Mouse (Mus musculus): ENCODE data around the gene Man2a1. TPM values are rescaled to one million over a fixed set of nuclear protein-coding genes. Genes with fewer than 3 reads are reported as not detected.

Gene Man2a1
- polyA plus RNA-seq, 1 experiment from 2014 or later = 16.1 TPM

DNA sequence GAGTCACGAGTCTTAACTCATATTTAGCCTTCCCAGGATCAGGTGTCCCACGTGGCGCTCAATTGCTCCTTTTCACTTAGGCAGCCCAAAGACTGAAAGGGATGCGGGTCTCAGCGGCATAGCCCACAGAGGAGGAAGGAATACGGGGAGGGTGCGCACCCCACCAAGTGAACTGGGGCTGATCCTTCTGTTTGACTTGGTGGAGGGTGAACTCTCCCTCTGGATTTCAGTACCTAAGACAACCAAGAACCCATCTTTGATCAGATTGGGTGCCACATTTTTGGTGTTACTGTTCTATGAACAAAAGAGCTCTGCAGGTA lies 202.4 kb downstream of the Man2a1 start:
- Histone ChIP-seq H3K4me3 (ENCODE audit: low read depth, low read length) (no peak overlapping the region), H3K9ac (replicated peaks; ENCODE audit: low read depth, low read length) (no peak overlapping the region), H3K27ac (ENCODE audit: low read length) (no peak overlapping the region), H3K27me3 (ENCODE audit: control insufficient read depth, insufficient read depth, low read length) (no peaks in the 10 kb centered on the region), H3K36me3 (ENCODE audit: control insufficient read depth, insufficient read depth, low read length) (no peaks in the 10 kb centered on the region), H3K9me3 (ENCODE audit: control insufficient read depth, low read depth, low read length) (no peaks in the 10 kb centered on the region), H3K4me1 (ENCODE audit: control insufficient read depth, insufficient read depth, low read length) (peaks cover 6% of the 10 kb centered on the region; the same call in 1 of the 2 replicates), H3K4me2 (replicated peaks; ENCODE audit: low read depth, low read length) (no peak overlapping the region)
- ATAC-seq (ENCODE audit: insufficient number of reproducible peaks, insufficient read depth, low FRiP score, low read depth) = no peak
- WGBS = 54% methylated on average over 7 of the region's 7 CpGs

Other genes with a start within 250 kb of the Man2a1 start
- gene 4930583I09Rik, start 235.3 kb downstream of the Man2a1 start, polyA plus RNA-seq (2014; fragmentation: Nextera tagmentation; extraction: Ambion mirVana) = not detected in 2 replicates